Mouse (Mus musculus): ENCODE data around the gene Pde4b. TPM values are rescaled to one million over a fixed set of nuclear protein-coding genes. Genes with fewer than 3 reads are reported as not detected.

Pde4b gene
- total RNA-seq, 1 experiment from 2014 or later, result 10.2 TPM

GRCm38 (mm10) chr4:102507753-102508152 lies 420.4 kb downstream of the Pde4b start:
- no peak for DNase-seq

DNA sequence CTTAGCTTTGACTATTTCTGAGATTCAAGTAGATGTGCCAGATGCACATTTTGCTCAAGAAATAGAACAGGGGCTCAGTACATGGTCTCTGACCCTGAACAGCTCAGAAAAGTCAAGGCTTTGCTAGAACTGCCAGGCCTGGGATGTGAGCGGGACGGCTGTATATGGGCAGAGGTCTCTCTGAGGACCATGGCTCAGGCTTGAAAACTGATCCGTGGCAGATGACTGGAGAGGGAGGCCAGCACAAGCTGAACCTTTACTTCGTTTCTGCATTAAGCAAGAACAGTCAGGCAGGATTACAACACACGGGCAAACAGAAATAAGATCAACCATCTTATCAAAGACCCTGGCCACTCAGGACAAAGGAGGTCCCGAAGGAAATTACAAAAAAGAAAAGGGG lies 422.7 kb downstream of the Pde4b start:
- no peak for DNase-seq

- peak; percentile 87 for DNase-seq
Observed at GRCm38 (mm10) chr4:102510939-102511391, 423.6 kb downstream of the Pde4b start.

DNA sequence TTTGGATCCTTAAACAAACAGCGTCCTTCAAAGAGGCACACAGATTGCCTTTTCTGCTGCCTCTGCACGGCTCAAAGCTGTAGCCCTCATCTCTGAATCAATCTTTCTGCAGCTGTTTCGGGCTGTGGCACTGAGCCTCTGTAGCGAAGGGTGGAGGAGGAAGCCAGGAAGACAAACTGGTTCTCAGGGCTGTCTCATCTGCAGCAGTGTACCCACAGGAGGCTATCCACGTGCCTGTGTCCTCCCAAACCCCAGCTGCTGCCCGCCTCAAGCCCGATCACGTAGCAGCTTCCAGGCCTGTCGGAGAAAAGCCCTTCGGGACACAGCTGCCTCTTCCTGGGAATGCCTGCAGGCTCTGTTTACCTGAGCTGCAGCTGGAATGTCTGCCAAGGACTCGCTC lies 424.2 kb downstream of the Pde4b start:
- peak; percentile 52 for DNase-seq

- DNase-seq, result no peak
Observed at GRCm38 (mm10) chr4:102512940-102513339, 425.6 kb downstream of the Pde4b start.

- DNase-seq, result no peak
Observed at GRCm38 (mm10) chr4:102513514-102513913, 426.2 kb downstream of the Pde4b start.

GRCm38 (mm10) chr4:102514972-102515835 lies 427.9 kb downstream of the Pde4b start:
- no peak for DNase-seq

DNA sequence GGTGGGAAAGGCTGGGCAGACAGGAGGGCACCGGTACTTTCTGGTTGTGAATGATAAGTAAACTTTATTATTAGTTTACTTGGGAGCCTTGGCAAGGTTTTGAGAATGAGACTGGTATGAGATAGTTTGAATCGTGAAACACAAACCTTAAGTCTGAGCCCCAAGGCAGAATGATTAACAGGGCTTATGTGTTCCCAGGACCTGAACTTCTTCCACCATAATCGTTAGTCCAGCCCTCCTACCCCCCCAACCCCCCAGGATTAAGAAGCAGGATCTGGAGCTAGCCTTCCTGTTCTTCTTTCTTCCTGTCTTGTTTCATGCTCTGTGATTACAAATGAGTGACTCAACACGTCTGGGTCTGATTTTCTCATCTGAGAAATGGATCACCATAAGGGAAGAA lies 429.1 kb downstream of the Pde4b start:
- no peak for DNase-seq

GRCm38 (mm10) chr4:102516982-102517630 lies 429.8 kb downstream of the Pde4b start:
- DNase-seq, result peak; percentile 56

GRCm38 (mm10) chr4:102517653-102518052 lies 430.3 kb downstream of the Pde4b start:
- no peak for DNase-seq

GRCm38 (mm10) chr4:102518341-102518740 lies 431.0 kb downstream of the Pde4b start:
- DNase-seq, result no peak

DNA sequence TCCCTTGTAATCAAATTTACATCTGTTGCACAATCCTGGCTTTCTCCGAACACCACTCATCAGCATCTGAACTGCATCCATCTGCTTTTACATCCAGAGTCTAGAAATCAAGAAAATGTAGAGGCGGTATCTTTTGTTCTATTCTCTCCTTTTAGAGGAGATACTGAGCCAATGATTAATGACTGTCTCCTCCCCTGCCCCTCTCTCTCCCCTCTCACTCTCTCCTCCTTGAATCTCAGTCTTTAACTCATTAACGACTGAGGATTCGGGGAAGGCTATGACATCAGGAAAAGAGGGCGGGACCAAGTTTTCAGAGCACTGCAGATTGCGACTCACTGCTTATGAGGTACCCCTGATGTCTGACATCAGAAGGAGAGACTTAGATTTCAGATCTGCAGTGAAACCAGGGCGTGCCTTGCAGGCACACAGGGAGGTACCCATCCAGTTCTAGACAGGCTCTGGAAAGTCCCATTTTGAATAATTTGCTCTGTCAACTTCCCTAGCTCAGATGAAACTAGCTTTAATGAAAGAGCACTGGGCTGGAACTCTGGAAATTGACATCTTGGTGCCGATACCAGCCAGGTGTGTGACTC lies 433.4 kb downstream of the Pde4b start:
- no peak for DNase-seq

- no peak for DNase-seq
Observed at GRCm38 (mm10) chr4:102521434-102521833, 434.1 kb downstream of the Pde4b start.

GRCm38 (mm10) chr4:102527361-102527760 lies 440.0 kb downstream of the Pde4b start:
- DNase-seq, result no peak

- no peak for DNase-seq
Observed at GRCm38 (mm10) chr4:102530797-102531196, 443.5 kb downstream of the Pde4b start.

- DNase-seq, result no peak
Observed at GRCm38 (mm10) chr4:102531729-102532128, 444.4 kb downstream of the Pde4b start.

- peak; percentile 74 for DNase-seq
Observed at GRCm38 (mm10) chr4:102533183-102534048, 446.1 kb downstream of the Pde4b start.

DNA sequence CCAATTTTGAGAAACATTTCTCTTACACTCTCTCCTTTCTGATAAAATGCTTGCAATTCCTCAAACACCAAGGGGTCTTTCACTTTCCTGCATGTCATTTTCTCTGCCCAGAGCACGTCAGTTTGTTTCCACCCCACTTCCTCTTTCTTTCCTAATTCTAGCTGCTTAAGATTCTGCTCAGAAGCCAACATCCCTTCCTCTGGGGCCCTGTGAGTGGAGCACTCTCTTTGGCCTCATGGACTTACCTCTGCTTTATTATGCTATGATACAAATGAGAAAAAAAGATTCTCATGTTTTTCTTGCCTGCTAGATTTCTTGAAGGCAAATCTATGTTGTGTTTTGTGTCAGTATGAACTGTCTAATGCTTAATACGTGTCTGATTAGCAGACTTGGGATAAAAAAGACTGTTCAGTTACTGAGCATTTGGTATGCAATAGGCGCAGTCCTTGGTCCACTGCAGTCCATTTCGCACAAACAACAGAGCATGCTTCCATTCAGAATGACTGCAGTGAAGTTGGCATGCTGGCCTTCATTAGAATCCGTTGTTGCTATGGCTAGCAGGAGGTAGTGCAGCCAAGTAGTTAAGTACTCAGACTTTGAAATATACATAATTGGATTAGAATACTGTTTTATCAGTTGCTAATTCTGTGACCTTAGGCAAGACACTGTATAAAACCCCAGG lies 446.8 kb downstream of the Pde4b start:
- DNase-seq, result no peak

GRCm38 (mm10) chr4:102535886-102536285 lies 448.5 kb downstream of the Pde4b start:
- no peak for DNase-seq

DNA sequence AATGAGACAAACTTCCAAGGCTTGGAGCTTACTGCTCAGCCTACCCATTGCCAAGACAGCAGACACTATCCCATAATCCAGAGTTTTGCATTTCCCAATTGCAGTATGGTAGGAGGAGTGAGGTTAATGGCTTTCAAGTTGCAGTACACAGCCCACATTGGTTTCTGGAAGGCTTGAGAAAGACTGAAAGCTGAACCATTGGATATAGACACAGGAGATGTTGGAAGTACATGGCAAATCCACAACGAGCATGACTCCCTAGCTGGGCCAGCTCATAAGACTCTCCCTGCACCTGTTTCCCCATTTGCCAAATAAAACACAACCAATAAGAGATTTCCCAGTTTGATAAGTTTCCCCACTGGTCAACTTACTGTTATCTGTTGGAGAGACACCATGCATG lies 450.9 kb downstream of the Pde4b start:
- no peak for DNase-seq

- no peak for DNase-seq
Observed at GRCm38 (mm10) chr4:102538793-102539192, 451.4 kb downstream of the Pde4b start.
